Mouse (Mus musculus): ENCODE results near the gene Ctnna3.
A peak's percentile ranks its signal among the peaks of the same experiment; 100 is the strongest.
"Not testable (repeated sequence)": the region's sequence is repeated elsewhere in the genome, so short reads cannot be mapped to it uniquely, and the experiment has no call there.

Ctnna3 gene

GRCm38 (mm10) chr10:64182731-64183130 is 752.8 kb downstream of the Ctnna3 start:
- DNase-seq (ENCODE audit: low read depth, low spot score) = peak; percentile 74

GRCm38 (mm10) chr10:64188046-64188445 is 758.1 kb downstream of the Ctnna3 start:
- DNase-seq (ENCODE audit: low read depth, low spot score) = no peak

- no peak for DNase-seq (ENCODE audit: low read depth, low spot score)
Measured at GRCm38 (mm10) chr10:64197584-64197983, 767.7 kb downstream of the Ctnna3 start.

- DNase-seq (ENCODE audit: low read depth, low spot score) = peak; percentile 88
Measured at GRCm38 (mm10) chr10:64215632-64216031, 785.7 kb downstream of the Ctnna3 start.

GRCm38 (mm10) chr10:64223023-64223422 is 793.1 kb downstream of the Ctnna3 start:
- DNase-seq (ENCODE audit: low read depth, low spot score) = no peak

- no peak for DNase-seq (ENCODE audit: low read depth, low spot score)
Measured at GRCm38 (mm10) chr10:64224007-64224406, 794.1 kb downstream of the Ctnna3 start.

- DNase-seq (ENCODE audit: low read depth, low spot score) = peak; percentile 16
Measured at GRCm38 (mm10) chr10:64224424-64224823, 794.5 kb downstream of the Ctnna3 start.

- not testable (repeated sequence) for DNase-seq (ENCODE audit: low read depth, low spot score)
Measured at GRCm38 (mm10) chr10:64225826-64226225, 795.9 kb downstream of the Ctnna3 start.

- peak; percentile 48 for DNase-seq (ENCODE audit: low read depth, low spot score)
Measured at GRCm38 (mm10) chr10:64243421-64243820, 813.5 kb downstream of the Ctnna3 start.

- peak; percentile 73 for DNase-seq (ENCODE audit: low read depth, low spot score)
Measured at GRCm38 (mm10) chr10:64268156-64268555, 838.3 kb downstream of the Ctnna3 start.

- DNase-seq (ENCODE audit: low read depth, low spot score) = peak; percentile 54
Measured at GRCm38 (mm10) chr10:64275143-64275542, 845.2 kb downstream of the Ctnna3 start.

- peak; percentile 59 for DNase-seq (ENCODE audit: low read depth, low spot score)
Measured at GRCm38 (mm10) chr10:64278836-64279235, 848.9 kb downstream of the Ctnna3 start.

- peak; percentile 76 for DNase-seq (ENCODE audit: low read depth, low spot score)
Measured at GRCm38 (mm10) chr10:64305802-64306201, 875.9 kb downstream of the Ctnna3 start.

- DNase-seq (ENCODE audit: low read depth, low spot score) = peak; percentile 73
Measured at GRCm38 (mm10) chr10:64311622-64312292, 881.9 kb downstream of the Ctnna3 start.

- DNase-seq (ENCODE audit: low read depth, low spot score) = peak; percentile 73
Measured at GRCm38 (mm10) chr10:64320332-64320731, 890.4 kb downstream of the Ctnna3 start.

GRCm38 (mm10) chr10:64342702-64343379 is 912.9 kb downstream of the Ctnna3 start:
- DNase-seq (ENCODE audit: low read depth, low spot score) = peak; percentile 83

GRCm38 (mm10) chr10:64373288-64373687 is 943.4 kb downstream of the Ctnna3 start:
- DNase-seq (ENCODE audit: low read depth, low spot score) = no peak

- DNase-seq (ENCODE audit: low read depth, low spot score) = no peak
Measured at GRCm38 (mm10) chr10:64377751-64378150, 947.9 kb downstream of the Ctnna3 start.

GRCm38 (mm10) chr10:64396579-64396978 is 966.7 kb downstream of the Ctnna3 start:
- DNase-seq (ENCODE audit: low read depth, low spot score) = no peak

GRCm38 (mm10) chr10:64418396-64418795 is 988.5 kb downstream of the Ctnna3 start:
- DNase-seq (ENCODE audit: low read depth, low spot score) = not testable (repeated sequence)

- DNase-seq (ENCODE audit: low read depth, low spot score) = no peak
Measured at GRCm38 (mm10) chr10:64438736-64439135, 1008.8 kb downstream of the Ctnna3 start.

GRCm38 (mm10) chr10:64448624-64449023 is 1018.7 kb downstream of the Ctnna3 start:
- peak; percentile 63 for DNase-seq (ENCODE audit: low read depth, low spot score)

GRCm38 (mm10) chr10:64483281-64483680 is 1053.4 kb downstream of the Ctnna3 start:
- peak; percentile 27 for DNase-seq (ENCODE audit: low read depth, low spot score)

All from brain, adult 2 months (tissue).